Mouse (Mus musculus) liver, adult 2 months (tissue): Measurements from ENCODE around the gene Rfx1. TPM values are rescaled to one million over a fixed set of nuclear protein-coding genes. Genes with fewer than 3 reads are reported as not detected.

ENCODE experiments used
- DNase-seq: peaks from one replicate; pipeline ENCODE4 v3.0.0-alpha.2; 2011; ENCODE audit warnings: low read depth, low spot score; ENCODE audit errors: extremely low read depth
- H3K27ac ChIP-seq: fragments of 200-500 bp; replicated peaks from 2 replicates; pipeline ENCODE4 v1.5.1; 2012; ENCODE audit warnings: low read depth, mild to moderate bottlenecking, control low read depth, inconsistent platforms, low read length; ENCODE audit not compliant: insufficient read depth
- H3K27me3 ChIP-seq: fragments of 200-500 bp; 2 replicates; pipeline ENCODE4 v1.6.1; 2012; ENCODE audit warnings: mild to moderate bottlenecking, moderate library complexity, low read length, inconsistent platforms; ENCODE audit not compliant: control insufficient read depth, insufficient read depth
- H3K36me3 ChIP-seq: fragments of 200-500 bp; 2 replicates; pipeline ENCODE4 v1.6.1; 2012; ENCODE audit warnings: low read length, inconsistent platforms; ENCODE audit not compliant: control insufficient read depth, insufficient read depth
- H3K4me1 ChIP-seq: fragments of 200-500 bp; 2 replicates; pipeline ENCODE4 v1.6.1; 2011; ENCODE audit warnings: low read length; ENCODE audit not compliant: control insufficient read depth, insufficient read depth
- H3K4me3 ChIP-seq: fragments of 200-500 bp; 2 replicates; pipeline ENCODE4 v1.5.1; 2011; ENCODE audit warnings: low read depth, mild to moderate bottlenecking, control low read depth, low read length, moderate library complexity; ENCODE audit not compliant: insufficient read depth
- H3K79me2 ChIP-seq: fragments of 200-500 bp; 2 replicates; pipeline ENCODE4 v1.6.1; 2012; ENCODE audit warnings: inconsistent platforms, mild to moderate bottlenecking, low read length, moderate library complexity; ENCODE audit not compliant: control insufficient read depth, insufficient read depth
- H3K9ac ChIP-seq: fragments of 200-500 bp; 2 replicates; pipeline ENCODE4 v1.6.1; 2012; ENCODE audit warnings: low read depth, mild to moderate bottlenecking, control low read depth, inconsistent platforms, low read length
- CTCF ChIP-seq: fragments of 200-500 bp; IDR thresholded peaks from 2 replicates; pipeline ENCODE4 v1.5.1; 2011; ENCODE audit warnings: low read depth, low read length, control low read depth
- POLR2A ChIP-seq: fragments of 200-500 bp; IDR thresholded peaks from 2 replicates; pipeline ENCODE4 v1.6.1; 2011; ENCODE audit warnings: low read length, control low read depth; ENCODE audit not compliant: insufficient read depth; ENCODE audit errors: extremely low read depth
- WGBS: fragments of 180-500 bp; shearing (Covaris S2); methylation state at CpG from one replicate; pipeline ENCODE4 v1.1.7; 2018; 5-methylcytosine and 5-hydroxymethylcytosine counted together
- polyA plus RNA-seq: library from polyadenylated mRNA; depleted of rRNA; stranded (reverse); fragments of >200 nt; gene quantifications from 2 replicates; pipeline ENCODE4 v1.2.3, GENCODE M21; 2012
- total RNA-seq: library from RNA; depleted of rRNA; stranded (reverse); fragments of >200 nt; gene quantifications from 2 replicates; pipeline ENCODE4 v1.2.3, GENCODE M21; 2014

Gene Rfx1
- total and polyA plus RNA-seq, 2 experiments: 1.8 to 8.3 TPM

GRCm38 (mm10) chr8:84060245-84060644 is 6.4 kb upstream of the Rfx1 start:
- Histone ChIP-seq H3K36me3 (no peaks in the 10 kb centered on the region), H3K27ac (no peak overlapping the region), H3K79me2 (no peaks in the 10 kb centered on the region), H3K4me1 (no peaks in the 10 kb centered on the region), H3K9ac (no peak overlapping the region), H3K27me3 (no peaks in the 10 kb centered on the region; the same call in 1 of the 2 replicates), H3K4me3 (no peak overlapping the region)
- no peak for DNase-seq
- TF ChIP-seq CTCF (no peak), POLR2A (no peak)
- WGBS: 77% methylated on average over 2 of the region's 2 CpGs

DNA sequence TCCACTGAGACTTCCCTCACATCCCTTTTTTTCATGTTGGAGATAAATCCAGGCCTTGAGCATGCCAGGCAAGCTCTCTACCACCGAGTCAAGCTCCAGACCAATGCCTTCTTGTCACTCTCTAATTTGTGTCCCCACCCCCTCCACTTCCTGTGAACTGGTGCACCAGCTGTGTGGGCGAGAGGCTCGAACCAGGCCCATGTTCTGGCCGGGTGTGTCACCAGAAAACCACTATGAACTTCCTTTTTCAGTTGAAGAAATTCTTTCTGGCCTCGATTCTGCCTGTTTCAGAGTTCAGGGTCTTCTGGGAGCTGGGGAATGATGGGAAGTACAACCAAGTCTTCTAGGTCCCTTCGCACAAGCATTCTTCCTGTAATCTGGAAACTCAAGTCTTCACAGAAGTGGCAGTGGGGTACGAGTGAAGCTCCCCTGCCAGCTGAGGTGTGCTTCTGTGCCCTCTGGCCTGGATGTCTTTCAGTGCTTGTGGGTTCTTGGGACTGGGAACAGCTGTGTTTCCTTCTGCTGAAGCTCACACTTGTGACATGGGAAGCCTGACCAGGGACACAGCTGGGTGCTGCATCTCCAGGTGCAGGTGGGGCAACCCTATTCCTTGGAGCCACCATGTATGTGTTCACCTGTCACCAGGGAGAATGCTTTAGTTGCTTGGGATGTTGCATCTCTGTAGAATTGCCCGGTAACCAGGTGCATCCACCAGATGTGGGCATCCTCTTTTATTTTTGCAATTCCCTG is 2.6 kb upstream of the Rfx1 start:
- DNase-seq: no peak
- no peaks in the 10 kb centered on the region for H3K36me3 ChIP-seq
- H3K4me1 ChIP-seq: peaks cover 12% of the 10 kb centered on the region
- TF ChIP-seq CTCF (no peak), POLR2A (no peak)
- H3K79me2 ChIP-seq: peaks cover 8% of the 10 kb centered on the region; the same call in 1 of the 2 replicates
- no peaks in the 10 kb centered on the region for H3K27me3 ChIP-seq
- no peak overlapping the region for H3K9ac ChIP-seq
- WGBS: 71% methylated on average over 8 of the region's 8 CpGs
- H3K27ac ChIP-seq: no peak overlapping the region
- H3K4me3 ChIP-seq: no peak overlapping the region

- WGBS: 96% methylated on average over 1 of the region's 1 CpGs
- no peaks in the 10 kb centered on the region for H3K36me3 ChIP-seq
- H3K27ac ChIP-seq: peak within 1 kb of the TSS; percentile 65
- H3K9ac ChIP-seq: peak within 1 kb of the TSS; percentile 70
- no peak for DNase-seq
- H3K4me1 ChIP-seq: peaks cover 21% of the 10 kb centered on the region
- peaks cover 8% of the 10 kb centered on the region; the same call in 1 of the 2 replicates for H3K79me2 ChIP-seq
- H3K27me3 ChIP-seq: no peaks in the 10 kb centered on the region
- TF ChIP-seq POLR2A (no peak), CTCF (no peak)
- peak within 1 kb of the TSS; percentile 69 for H3K4me3 ChIP-seq
Observed at GRCm38 (mm10) chr8:84065037-84065436, 1.6 kb upstream of the Rfx1 start, which contains the start of gene Gm10643. TSS of gene Gm10643 (minus strand) at chr8:84065137.

DNA sequence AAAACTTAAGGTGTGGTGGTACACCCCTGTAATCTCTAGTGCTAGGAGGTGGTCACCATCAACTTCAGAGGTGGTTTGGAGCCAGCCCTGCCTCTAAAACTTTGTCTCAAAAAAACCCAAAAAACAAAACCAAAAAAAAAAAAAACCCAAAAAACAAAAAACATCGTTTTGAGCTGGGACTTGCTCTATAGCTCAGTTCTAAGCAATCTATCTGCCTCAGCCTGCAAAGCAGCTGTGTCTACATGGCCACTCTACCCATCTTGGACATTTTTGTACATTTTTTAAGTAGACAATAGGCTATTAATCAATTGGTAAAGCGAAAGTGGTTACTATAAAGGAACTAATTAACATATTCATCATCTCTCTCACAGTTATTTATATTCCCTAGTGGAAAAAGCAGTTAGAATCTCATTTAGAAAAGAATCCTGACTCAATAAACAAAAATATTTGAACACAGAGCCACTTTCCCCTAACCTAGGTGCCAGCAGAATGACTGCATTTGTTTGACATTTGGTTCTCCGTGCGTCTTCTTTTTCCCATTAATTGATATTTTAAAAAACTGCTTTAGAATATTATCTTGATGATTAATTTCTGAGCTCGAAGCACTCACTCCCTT is 1.1 kb upstream of the Rfx1 start:
- no peak for TF ChIP-seq CTCF
- no peak for TF ChIP-seq POLR2A
- Histone ChIP-seq H3K27ac (peak overlapping the region; percentile 65), H3K4me1 (peaks cover 27% of the 10 kb centered on the region), H3K4me3 (peak overlapping the region; percentile 69), H3K27me3 (no peaks in the 10 kb centered on the region), H3K9ac (peak overlapping the region; percentile 70), H3K79me2 (peaks cover 8% of the 10 kb centered on the region; the same call in 1 of the 2 replicates), H3K36me3 (no peaks in the 10 kb centered on the region)
- 29% methylated on average over 5 of the region's 5 CpGs for WGBS
- DNase-seq: no peak

DNA sequence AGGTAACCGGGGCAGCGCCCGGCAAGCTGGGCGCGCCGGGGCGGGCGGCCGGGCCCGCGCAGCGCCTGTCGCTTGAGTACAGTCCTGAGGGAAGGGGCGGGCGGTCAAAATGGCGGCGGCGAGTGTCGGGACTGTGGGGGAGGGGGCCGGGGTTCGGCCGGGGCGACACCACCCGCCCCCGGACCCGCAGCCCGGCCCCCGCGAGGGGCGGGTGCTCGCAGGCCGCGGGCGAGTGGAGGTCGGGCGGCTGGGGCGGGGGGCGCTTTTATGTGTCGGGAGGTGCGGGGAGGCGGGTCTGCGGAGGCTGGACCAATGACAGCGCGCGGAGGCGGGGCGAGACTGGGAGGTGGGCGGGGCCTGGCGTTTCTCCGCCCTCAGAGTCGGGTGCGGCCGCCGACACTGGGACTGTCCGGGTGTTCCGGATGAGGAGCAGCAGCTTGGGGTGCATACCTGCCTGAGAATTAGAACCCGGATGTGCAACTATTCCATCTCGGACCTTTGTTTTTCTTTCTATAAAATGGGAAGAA is 476 bp downstream of the Rfx1 start:
- peak; percentile 60 for DNase-seq
- WGBS: 1% methylated on average over 58 of the region's 58 CpGs
- peak overlapping the region; percentile 65 for H3K4me3 ChIP-seq
- peak overlapping the region; percentile 70 for H3K9ac ChIP-seq
- H3K79me2 ChIP-seq: peaks cover 8% of the 10 kb centered on the region; the same call in 1 of the 2 replicates
- peak overlapping the region; percentile 45 for H3K27ac ChIP-seq
- TF ChIP-seq CTCF (no peak), POLR2A (0 out of 2 replicates have a peak, but pooled peaks have one; percentile 38)
- no peaks in the 10 kb centered on the region for H3K27me3 ChIP-seq
- peaks cover 42% of the 10 kb centered on the region for H3K4me1 ChIP-seq
- H3K36me3 ChIP-seq: no peaks in the 10 kb centered on the region
